Mouse (Mus musculus) megakaryocyte, adult 5-6 weeks (primary cell): ENCODE results near the gene B430306N03Rik. TPM values are rescaled to one million over a fixed set of nuclear protein-coding genes. Genes with fewer than 3 reads are reported as not detected.

ENCODE experiments used
- ATAC-seq: 2 replicates; pipeline ENCODE4 v1.8.0; 2016; ENCODE audit warnings: mild to moderate bottlenecking, inconsistent platforms; ENCODE audit not compliant: poor library complexity, severe bottlenecking
- total RNA-seq, 2 experiments: library from RNA; stranded (forward) in 1 of 2; stranded (reverse) in 1 of 2; fragments of 153-499, 151-499 nt in 1 of 2; fragments of 221-1000, 200-1000 nt in 1 of 2; gene quantifications; 2 replicates each; pipeline versions ENCODE4 v1.2.3 to v1.2.4; 2015 to 2017

B430306N03Rik gene
- total RNA-seq (2015) (68.9 and 78.4 TPM in 2 replicates), total RNA-seq (2017) (34.0 and 39.6 TPM in 2 replicates)

- peak; percentile 84 for ATAC-seq
Measured at GRCm38 (mm10) chr17:48315905-48316579, at the start of gene B430306N03Rik. Gene B430306N03Rik (plus strand): TSS chr17:48316141.

GRCm38 (mm10) chr17:48266610-48267304, 49.2 kb upstream of the B430306N03Rik start:
- ATAC-seq = no peak

- ATAC-seq = peak; percentile 41; the same call in 1 of the 2 replicates
Measured at GRCm38 (mm10) chr17:48267591-48267990, 48.4 kb upstream of the B430306N03Rik start.

DNA sequence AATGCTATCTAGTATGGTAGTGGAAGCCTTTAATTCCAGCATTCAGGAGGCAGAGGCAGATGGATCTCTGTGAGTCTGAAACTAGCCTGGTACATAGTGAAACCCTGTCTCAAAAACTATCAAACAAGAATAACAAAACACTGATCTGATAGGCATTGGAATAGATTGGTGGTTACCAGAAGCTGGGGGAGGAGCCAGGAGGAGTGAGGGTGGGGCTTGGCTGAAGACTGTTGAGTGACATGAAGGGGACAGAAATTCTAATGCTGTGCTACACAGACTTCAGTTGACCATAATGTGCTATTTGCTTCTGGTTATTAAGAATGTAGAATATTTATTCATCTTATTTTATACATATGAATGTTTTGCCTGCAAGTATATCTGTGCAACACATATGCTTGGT, 47.7 kb upstream of the B430306N03Rik start:
- ATAC-seq = no peak

- no peak for ATAC-seq
Measured at GRCm38 (mm10) chr17:48269833-48270232, 46.1 kb upstream of the B430306N03Rik start.

GRCm38 (mm10) chr17:48272158-48272557, 43.8 kb upstream of the B430306N03Rik start:
- peak; percentile 56 for ATAC-seq

- no peak for ATAC-seq
Measured at GRCm38 (mm10) chr17:48272598-48272997, 43.3 kb upstream of the B430306N03Rik start.

GRCm38 (mm10) chr17:48274098-48274497, 41.8 kb upstream of the B430306N03Rik start:
- peak; percentile 64 for ATAC-seq

DNA sequence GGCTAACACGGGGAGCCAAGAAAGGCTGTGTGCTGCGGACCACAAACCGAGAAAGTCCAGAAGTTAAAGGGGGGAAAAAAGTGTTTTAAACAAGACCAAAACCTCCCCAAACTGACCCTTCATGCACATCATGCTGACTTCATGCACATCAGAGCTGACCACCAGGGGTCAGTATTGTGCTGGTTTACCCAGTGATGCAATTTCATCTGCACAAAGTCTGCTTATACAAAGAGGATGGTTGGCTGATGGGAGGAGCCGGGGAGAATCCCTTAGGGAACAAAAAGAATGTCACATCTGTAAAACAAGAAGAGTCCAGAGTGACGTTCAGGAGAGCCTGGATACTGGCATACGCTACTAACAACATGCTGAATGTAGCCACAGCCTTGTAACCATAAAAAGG, 41.1 kb upstream of the B430306N03Rik start:
- ATAC-seq = peak; percentile 73

GRCm38 (mm10) chr17:48275736-48276135, 40.2 kb upstream of the B430306N03Rik start:
- no peak for ATAC-seq

DNA sequence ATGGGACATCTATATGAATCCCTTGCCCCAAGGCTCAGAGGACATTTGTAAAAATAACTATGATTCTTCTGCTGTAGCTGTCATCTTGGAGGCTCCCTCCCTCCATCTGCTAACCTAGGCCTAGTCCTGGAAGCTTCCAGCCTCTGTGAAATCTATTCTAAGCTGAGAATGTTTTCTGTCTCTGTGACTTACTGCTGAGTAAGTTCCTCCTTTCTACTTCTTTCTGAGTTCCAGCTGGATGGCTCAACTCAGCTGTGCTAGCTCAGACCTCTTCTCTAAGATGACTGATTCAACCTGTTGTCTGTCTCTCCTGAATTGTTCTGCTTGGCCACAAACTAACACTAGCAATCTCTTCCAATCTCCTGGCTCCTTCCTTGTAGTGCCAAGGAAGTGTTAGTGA, 37.6 kb upstream of the B430306N03Rik start:
- no peak for ATAC-seq

DNA sequence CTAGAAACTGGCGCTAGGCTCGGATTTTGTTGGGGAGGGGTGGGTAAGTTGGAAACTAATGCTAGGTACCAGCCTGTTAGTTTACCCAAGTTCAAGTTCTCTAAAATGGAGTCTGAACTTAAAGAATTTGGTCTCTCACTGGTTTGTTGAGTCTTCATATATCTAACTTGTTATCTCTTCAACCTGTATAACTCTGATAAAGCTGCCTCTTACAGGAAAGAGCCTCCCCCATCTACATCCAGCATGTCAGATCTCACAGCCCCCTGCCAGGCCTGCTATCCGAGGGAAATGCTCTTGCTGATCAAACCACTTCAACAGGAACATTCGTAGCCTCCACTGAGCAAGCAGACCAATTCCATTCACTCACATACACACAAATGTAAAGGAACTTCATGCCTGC, 36.9 kb upstream of the B430306N03Rik start:
- no peak for ATAC-seq

GRCm38 (mm10) chr17:48280943-48281738, 34.8 kb upstream of the B430306N03Rik start:
- ATAC-seq = 0 out of 2 replicates have a peak, but pooled peaks have one; percentile 10

DNA sequence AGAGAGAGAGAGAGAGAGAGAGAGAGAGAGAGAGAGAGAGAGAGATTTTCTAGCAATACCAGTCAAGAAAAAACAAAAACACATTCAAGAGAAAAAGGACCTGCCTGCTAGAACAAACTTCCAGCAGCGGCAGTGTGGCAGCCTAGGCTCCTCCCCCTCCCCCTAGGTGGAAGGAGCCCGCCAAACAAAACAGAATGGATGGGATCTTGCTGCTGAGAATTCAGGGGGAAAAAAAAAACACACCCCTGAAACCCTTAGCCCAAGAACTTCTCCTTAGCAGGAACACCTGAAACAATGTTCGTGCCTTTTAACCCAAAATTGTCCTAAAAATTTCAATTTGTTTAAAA, 34.2 kb upstream of the B430306N03Rik start:
- ATAC-seq = no peak

- peak; percentile 97 for ATAC-seq
Measured at GRCm38 (mm10) chr17:48286765-48287164, 29.2 kb upstream of the B430306N03Rik start.

DNA sequence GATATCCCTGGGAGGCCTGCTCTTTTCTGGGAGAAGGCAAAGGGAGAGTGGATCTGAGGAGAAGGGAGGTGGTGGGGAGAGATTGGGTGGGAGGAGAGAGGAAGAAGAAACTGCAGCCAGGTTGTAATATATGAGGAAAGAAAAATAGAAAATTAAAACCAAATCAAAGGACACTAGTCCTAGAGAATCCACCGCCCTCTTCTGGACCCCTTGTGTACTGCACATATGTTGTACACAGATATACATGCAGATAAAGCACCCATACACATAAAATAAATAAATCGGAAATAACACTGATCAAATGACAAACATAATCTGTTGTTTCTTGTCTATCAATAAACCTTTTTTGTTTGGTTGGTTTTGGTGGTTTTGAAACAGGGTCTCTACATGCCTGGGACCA, 28.7 kb upstream of the B430306N03Rik start:
- peak; percentile 24; the same call in 1 of the 2 replicates for ATAC-seq

- peak; percentile 45 for ATAC-seq
Measured at GRCm38 (mm10) chr17:48293500-48294194, 22.3 kb upstream of the B430306N03Rik start.

DNA sequence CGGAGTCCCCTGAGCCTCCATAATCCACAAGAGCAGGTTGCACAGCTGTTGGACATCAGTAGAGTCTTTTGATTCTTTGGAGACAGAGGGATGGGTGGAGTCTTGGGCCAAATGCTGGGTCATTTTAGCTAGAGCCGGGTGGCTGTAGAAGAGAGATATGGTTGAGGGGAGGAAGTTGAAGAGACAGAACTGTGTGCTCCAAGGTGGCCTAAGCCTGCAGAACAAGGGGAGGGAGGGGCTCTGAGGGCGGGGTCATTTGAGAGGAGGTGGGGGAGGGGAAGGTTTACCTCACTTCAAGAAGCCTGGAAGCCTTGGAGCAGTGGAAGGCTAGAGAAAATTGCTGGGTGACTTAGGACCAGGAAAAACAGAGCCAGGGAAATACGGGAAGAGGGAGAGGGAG, 16.7 kb upstream of the B430306N03Rik start, which contains the start of gene Treml2:
Gene Treml2 (plus strand): TSS at position 296 of the 400 bp plus-strand sequence.
- ATAC-seq = peak; percentile 41

GRCm38 (mm10) chr17:48299756-48300155, 16.2 kb upstream of the B430306N03Rik start:
- 0 out of 2 replicates have a peak, but pooled peaks have one; percentile 2 for ATAC-seq

DNA sequence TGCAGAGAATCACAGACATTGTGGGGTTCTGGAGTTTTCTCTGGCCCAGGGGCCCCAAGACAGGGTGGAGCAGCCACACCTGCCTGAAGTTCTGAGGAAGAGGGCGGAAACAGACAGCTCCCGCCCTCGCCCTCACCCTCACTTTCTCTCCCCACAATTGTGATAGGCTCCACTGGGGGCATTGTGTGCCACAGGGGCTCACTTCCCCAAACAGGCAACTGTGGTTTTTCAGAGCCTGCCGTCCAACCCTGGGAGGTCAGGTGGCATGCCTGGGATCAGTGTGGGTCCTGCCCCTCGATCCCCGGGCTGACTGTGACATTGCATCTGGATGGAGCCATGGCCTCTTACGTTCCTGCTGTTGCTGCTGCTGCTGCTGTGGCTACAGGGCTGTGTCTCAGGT, 15.7 kb upstream of the B430306N03Rik start:
- peak; percentile 84 for ATAC-seq

GRCm38 (mm10) chr17:48300861-48301260, 15.1 kb upstream of the B430306N03Rik start:
- peak; percentile 71 for ATAC-seq
